Mouse (Mus musculus): ENCODE measurements around the gene Orc5. TPM values are rescaled to one million over a fixed set of nuclear protein-coding genes. Genes with fewer than 3 reads are reported as not detected.

The Orc5 gene
- total and polyA plus RNA-seq, 3 experiments = 75.7 to 76.5 TPM; not detected in 1

- H3K4me3 ChIP-seq (ENCODE audit: control insufficient read depth in 1 of 2, insufficient read depth in 1 of 2, low read depth in 2 of 2, low read length in 2 of 2) = no peak overlapping the region
- H3K79me2 ChIP-seq (ENCODE audit: control insufficient read depth, insufficient read depth, low read length, poor library complexity) = no peaks in the 10 kb centered on the region
- peaks cover 6 to 12% of the 10 kb centered on the region in 2 experiments for H3K4me1 ChIP-seq (ENCODE audit: control insufficient read depth in 1 of 2, insufficient read depth in 2 of 2, low read length in 2 of 2)
- TF ChIP-seq UBTF (IDR thresholded peaks at IDR 0.05; ENCODE audit: borderline replicate concordance, insufficient read depth, low read depth, low read length) (no peak), GATA1 (IDR thresholded peaks at IDR 0.05; ENCODE audit: low read depth, low read length) (no peak), USF2 (IDR thresholded peaks at IDR 0.05; ENCODE audit: borderline replicate concordance in 1 of 2, insufficient read depth in 1 of 2, low read depth in 1 of 2, low read length in 2 of 2) (no peak), RAD21 (IDR thresholded peaks at IDR 0.05; ENCODE audit: low read depth, low read length) (no peak), ZMIZ1 (IDR thresholded peaks at IDR 0.05; ENCODE audit: low read depth, low read length) (no peak), MYC (IDR thresholded peaks at IDR 0.05; ENCODE audit: low read depth, low read length) (no peak), POLR2AphosphoS5 (IDR thresholded peaks at IDR 0.05; ENCODE audit: borderline replicate concordance, low read depth, low read length) (no peak), SIN3A (IDR thresholded peaks at IDR 0.05; ENCODE audit: low read length) (no peak), SMC3 (IDR thresholded peaks at IDR 0.05; ENCODE audit: low read depth, low read length) (no peak), NRF1 (IDR thresholded peaks at IDR 0.05; ENCODE audit: insufficient read depth, low read depth, low read length, poor library complexity, severe bottlenecking) (no peak), RCOR1 (IDR thresholded peaks at IDR 0.05; ENCODE audit: low read depth, low read length) (no peak), POLR2AphosphoS2 (IDR thresholded peaks at IDR 0.05; ENCODE audit: low read length) (no peak), GABPA (IDR thresholded peaks at IDR 0.05; ENCODE audit: low read depth, low read length) (no peak), ZC3H11A (IDR thresholded peaks at IDR 0.05; ENCODE audit: low read depth, low read length) (no peak)
- H3K36me3 ChIP-seq (ENCODE audit: control insufficient read depth in 1 of 2, insufficient read depth in 2 of 2, low read length in 2 of 2) = peaks cover 0 to 13% of the 10 kb centered on the region in 2 experiments; a peak in 2 of 4 replicates
- no peak overlapping the region for H3K9ac ChIP-seq (ENCODE audit: control insufficient read depth, low read depth, low read length, poor library complexity, severe bottlenecking)
- H3K27me3 ChIP-seq (ENCODE audit: control insufficient read depth in 1 of 2, insufficient read depth in 2 of 2, low read length in 2 of 2) = no peaks in the 10 kb centered on the region
- DNase-seq (ENCODE audit: low read depth, low spot score) = no peak
- H3K27ac ChIP-seq (ENCODE audit: control insufficient read depth, low read depth, low read length) = no peak overlapping the region
- H3K9me3 ChIP-seq (replicated peaks; ENCODE audit: insufficient read depth, low read length) = no peaks in the 10 kb centered on the region
Measured at GRCm38 (mm10) chr5:22452452-22452851, 97.8 kb downstream of the Orc5 start.

- H3K4me3 ChIP-seq (ENCODE audit: control insufficient read depth in 1 of 2, insufficient read depth in 1 of 2, low read depth in 2 of 2, low read length in 2 of 2) = no peak overlapping the region
- no peak for DNase-seq (ENCODE audit: low read depth, low spot score)
- TF ChIP-seq TAL1 (IDR thresholded peaks at IDR 0.05; ENCODE audit: low read length) (no peak), HCFC1 (IDR thresholded peaks at IDR 0.05; ENCODE audit: low read depth, low read length) (no peak), E2F4 (IDR thresholded peaks at IDR 0.05; ENCODE audit: borderline replicate concordance, low read depth, low read length) (no peak), POLR2A (IDR thresholded peaks at IDR 0.05; ENCODE audit: control insufficient read depth in 1 of 2, insufficient read depth in 1 of 2, low read depth in 1 of 2, low read length in 2 of 2, poor library complexity in 1 of 2) (no peak), RAD21 (IDR thresholded peaks at IDR 0.05; ENCODE audit: low read depth, low read length) (no peak), ZNF384 (IDR thresholded peaks at IDR 0.05; ENCODE audit: low read depth, low read length) (no peak), JUND (IDR thresholded peaks at IDR 0.05; ENCODE audit: low read depth, low read length) (no peak), GATA1 (IDR thresholded peaks at IDR 0.05; ENCODE audit: low read depth, low read length) (no peak), MYC (IDR thresholded peaks at IDR 0.05; ENCODE audit: low read depth, low read length) (no peak), ZC3H11A (IDR thresholded peaks at IDR 0.05; ENCODE audit: low read depth, low read length) (no peak), RCOR1 (IDR thresholded peaks at IDR 0.05; ENCODE audit: low read depth, low read length) (no peak), GABPA (IDR thresholded peaks at IDR 0.05; ENCODE audit: low read depth, low read length) (no peak), BHLHE40 (IDR thresholded peaks at IDR 0.05; ENCODE audit: borderline replicate concordance, low read depth, low read length) (no peak), NRF1 (IDR thresholded peaks at IDR 0.05; ENCODE audit: insufficient read depth, low read depth, low read length, poor library complexity, severe bottlenecking) (no peak), MAZ (IDR thresholded peaks at IDR 0.05; ENCODE audit: low read depth, low read length) (no peak), ETS1 (IDR thresholded peaks at IDR 0.05; ENCODE audit: low read depth, low read length) (no peak)
Measured at GRCm38 (mm10) chr5:22451764-22452163, 98.5 kb downstream of the Orc5 start.

More at GRCm38 (mm10) chr5:22451764-22452163, 98.5 kb downstream of the Orc5 start:
- Histone ChIP-seq H3K9me3 (replicated peaks; ENCODE audit: insufficient read depth, low read length) (no peaks in the 10 kb centered on the region), H3K27me3 (ENCODE audit: control insufficient read depth in 1 of 2, insufficient read depth in 2 of 2, low read length in 2 of 2) (no peaks in the 10 kb centered on the region), H3K36me3 (ENCODE audit: control insufficient read depth in 1 of 2, insufficient read depth in 2 of 2, low read length in 2 of 2) (peaks cover 0 to 13% of the 10 kb centered on the region in 2 experiments; a peak in 2 of 4 replicates), H3K4me1 (ENCODE audit: control insufficient read depth in 1 of 2, insufficient read depth in 2 of 2, low read length in 2 of 2) (peaks cover 6 to 12% of the 10 kb centered on the region in 2 experiments), H3K9ac (ENCODE audit: control insufficient read depth, low read depth, low read length, poor library complexity, severe bottlenecking) (no peak overlapping the region), H3K79me2 (ENCODE audit: control insufficient read depth, insufficient read depth, low read length, poor library complexity) (no peaks in the 10 kb centered on the region), H3K27ac (ENCODE audit: control insufficient read depth, low read depth, low read length) (no peak overlapping the region)
